Mouse (Mus musculus): ENCODE results near the gene Vmn1r55. TPM values are rescaled to one million over a fixed set of nuclear protein-coding genes. Genes with fewer than 3 reads are reported as not detected.
"Not testable (repeated sequence)": the region's sequence is repeated elsewhere in the genome, so short reads cannot be mapped to it uniquely, and the experiment has no call there.

Vmn1r55 gene
- under 1 TPM in 2 of 4 experiments, not detected in 2; 0.02 to 0.04 TPM for total RNA-seq (2022)

DNA sequence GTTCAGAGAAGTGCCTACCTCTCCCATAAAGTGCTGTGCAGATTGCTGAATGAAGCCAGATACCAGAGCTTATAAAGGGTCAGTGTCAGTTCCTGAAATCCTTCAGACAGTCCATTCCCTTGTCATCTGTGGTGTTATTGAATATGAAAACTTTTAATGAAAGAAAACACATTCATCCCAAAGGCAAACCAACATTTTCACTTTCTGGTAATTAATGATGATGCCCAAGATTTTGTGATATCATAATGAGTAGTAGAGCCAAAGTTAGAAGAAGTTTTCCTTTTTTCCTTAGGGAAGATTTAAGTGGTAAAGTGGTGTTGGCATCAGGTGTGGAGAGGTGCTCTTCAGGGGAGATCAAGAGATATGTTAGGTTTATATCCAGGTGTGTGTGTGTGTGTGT is at the start of gene Vmn1r55:
Vmn1r55 (minus strand) TSS at position 101 of the 400 bp plus-strand sequence.
- DNase-seq (ENCODE audit: low spot score in 2 of 2) = not testable (repeated sequence)

DNA sequence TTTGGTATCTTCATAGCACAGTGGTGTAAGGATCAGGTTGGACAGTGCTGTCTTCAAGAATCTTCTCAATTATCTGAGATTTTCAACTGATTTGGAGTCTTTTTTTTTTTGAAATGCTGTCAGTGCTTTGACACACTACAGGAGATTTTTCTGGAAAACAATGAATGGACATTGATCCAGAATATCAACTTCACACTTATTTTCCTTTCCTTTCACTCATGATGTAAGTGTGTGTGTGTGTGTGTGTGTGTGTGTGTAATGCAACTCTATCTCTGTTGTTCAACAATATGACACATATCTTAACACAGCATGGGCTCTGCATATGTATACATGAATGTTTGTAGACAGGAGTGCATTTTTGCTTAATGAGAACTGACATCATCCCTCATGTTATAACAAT is 47.2 kb upstream of the Vmn1r55 start, which contains the start of gene Vmn1r56:
Vmn1r56 (minus strand) TSS at position 101 of the 400 bp plus-strand sequence.
- DNase-seq (ENCODE audit: low spot score in 2 of 2) = not testable (repeated sequence)

DNA sequence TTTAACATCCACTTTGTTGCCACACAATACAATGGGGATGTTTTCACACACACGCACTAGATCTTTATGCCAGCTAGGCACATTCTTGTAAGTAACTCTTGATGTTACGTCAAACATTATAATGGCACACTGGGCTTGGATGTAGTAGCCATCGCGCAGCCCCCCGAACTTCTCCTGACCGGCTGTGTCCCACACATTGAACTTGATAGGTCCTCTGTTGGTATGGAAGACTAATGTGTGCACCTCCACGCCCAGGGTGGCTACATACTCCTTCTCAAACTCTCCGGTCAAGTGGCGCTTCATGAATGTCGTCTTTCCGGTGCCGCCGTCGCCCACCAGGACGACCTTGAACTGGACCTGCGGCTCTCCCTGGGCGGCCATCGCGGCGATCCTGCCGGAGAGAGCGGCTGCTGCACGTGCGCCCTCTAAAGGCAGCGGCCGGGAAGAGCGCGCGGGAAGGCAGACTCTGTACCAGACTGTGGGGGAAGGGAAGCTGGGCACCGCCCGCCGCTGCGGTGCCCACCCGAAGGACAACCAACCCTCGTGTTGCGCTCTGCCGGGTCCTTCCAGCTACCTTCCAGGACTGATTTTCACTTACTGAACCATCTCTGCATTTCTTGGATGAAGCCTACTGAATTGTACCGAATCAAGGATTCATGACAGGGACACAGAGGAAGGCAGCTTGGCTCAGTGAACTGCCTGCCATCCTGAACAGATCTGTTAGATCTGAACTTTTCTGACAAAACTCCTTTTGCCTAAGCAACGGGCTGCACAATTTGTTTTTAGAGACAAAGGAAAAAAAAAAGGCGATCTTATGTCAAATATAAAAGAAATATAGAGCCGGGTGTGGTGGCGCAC is 23.7 kb downstream of the Vmn1r55 start, which contains the start of gene Rasl2-9:
Rasl2-9 (minus strand) TSS at position 402 of the 858 bp plus-strand sequence.
- DNase-seq (ENCODE audit: low spot score in 2 of 2) = peak; percentile 50 to 61

DNA sequence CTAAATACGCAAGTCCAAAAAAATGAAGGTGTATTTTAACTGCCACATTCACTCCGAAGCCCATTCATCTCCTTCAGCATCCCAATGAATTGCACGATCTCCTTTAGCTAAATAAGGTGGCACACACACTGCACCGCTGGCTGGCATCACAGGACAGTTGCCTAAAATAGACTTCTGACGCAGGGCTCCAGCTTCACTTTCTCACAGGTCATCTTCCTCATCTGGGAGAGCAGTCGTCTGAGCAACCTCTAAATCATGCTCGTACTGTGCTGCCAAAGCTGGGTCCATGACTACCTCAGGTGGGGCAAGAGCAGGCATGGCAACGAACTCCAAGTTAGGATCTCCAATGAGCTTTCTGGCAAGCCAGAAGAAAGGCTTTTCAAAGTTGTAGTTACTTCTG is 24.4 kb downstream of the Vmn1r55 start:
- DNase-seq (ENCODE audit: low spot score in 2 of 2) = no peak

DNA sequence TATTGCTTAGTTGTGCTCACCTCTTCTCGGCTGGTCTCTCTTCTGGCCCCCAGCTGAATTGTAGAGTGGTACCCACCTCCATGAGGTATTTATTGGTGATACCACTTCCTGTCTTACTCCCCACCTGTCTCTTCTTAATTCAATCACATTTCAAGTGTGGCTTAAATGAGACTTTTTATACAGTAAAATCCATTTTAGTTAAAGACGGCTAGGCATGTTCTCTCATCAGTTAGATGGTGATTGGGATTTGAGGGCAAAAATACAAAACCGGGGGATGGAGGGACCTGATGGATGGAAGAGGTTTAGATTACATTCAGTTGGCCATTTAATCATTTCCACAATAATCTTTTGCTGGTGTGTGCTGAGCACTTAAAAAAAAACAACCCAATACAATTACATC is 32.6 kb downstream of the Vmn1r55 start, which contains the start of gene Rfpl4:
Rfpl4 (minus strand) TSS at position 101 of the 400 bp plus-strand sequence.
- no peak for DNase-seq (ENCODE audit: low spot score in 2 of 2)

DNA sequence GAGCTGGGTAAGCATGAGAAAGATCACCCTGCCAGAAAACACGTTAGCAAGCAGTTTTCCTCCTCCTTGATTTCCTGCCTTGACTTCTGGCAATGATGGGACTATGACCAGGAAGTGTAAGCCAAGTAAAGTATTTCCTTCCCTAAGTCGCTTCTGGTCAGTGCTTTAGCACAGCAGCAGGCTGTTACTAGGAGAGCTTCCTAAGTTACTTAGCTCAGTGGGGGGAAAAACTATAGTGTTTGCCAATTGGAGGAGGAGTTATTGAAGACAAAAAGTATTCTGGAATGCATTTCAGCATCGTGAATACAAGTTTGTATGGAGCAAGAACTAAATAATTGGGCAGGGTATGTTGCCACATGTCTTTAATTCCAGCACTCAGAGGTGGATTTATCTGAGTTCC is 36.8 kb downstream of the Vmn1r55 start:
- no peak for DNase-seq (ENCODE audit: low spot score in 2 of 2)

DNA sequence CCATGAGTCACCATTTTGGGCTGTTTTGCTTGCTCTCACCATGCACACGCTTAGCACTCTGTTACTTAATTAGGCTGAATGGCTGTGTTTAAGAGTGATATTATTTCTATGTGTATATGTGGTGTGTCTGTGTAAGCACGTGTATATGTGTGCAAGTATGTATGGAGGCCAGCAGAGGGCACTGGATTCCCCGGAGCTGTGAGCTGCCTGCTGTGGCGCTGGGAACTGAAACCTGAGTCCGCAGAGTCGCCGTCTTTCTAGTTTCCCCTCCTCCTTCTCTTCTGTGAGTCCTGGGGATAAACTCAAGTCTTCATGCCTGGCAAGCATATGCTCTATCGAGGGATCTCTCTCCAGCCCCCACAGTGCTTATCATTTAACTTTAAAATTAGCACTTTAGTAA is 40.2 kb downstream of the Vmn1r55 start:
- DNase-seq (ENCODE audit: low spot score in 2 of 2) = no peak

DNA sequence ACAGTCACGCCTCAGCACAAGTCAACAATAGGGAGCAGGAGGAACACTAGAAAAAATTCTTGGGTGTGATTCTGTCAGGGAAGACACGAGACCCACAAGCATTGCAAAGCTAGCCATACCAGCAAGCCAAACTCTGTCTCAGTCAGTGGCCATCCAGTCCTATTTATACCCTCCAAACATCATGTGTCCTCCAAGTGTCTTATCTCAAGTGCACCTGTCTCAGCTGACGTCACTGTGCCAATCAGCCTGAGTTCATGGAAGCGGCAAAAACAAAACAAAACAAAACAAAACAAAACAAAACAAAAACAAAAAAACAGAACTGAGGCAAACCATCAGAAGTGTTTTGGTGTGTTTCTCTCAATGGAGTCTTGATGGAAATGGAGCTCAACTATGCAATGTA is 41.2 kb downstream of the Vmn1r55 start:
- DNase-seq (ENCODE audit: low spot score in 2 of 2) = no peak

DNA sequence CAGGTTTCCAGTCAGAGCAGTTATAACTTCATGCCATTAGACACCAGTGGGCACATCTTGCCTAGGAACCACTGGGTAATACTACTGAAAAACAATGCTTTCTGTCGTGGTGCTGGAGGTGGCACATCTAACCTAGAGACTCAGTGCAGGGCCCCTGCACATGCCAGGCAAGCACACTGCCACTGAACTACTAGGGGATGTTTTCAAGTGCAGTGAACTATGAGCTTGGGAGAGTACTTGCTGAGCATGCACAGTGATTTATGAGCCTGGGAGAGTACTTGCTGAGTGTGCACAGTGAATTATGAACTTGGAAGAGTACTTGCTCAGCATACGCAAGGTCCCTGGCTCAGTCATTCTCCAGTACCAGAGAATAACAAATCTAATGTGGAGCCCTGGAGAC is 46.9 kb downstream of the Vmn1r55 start:
- DNase-seq (ENCODE audit: low spot score in 2 of 2) = no peak

DNA sequence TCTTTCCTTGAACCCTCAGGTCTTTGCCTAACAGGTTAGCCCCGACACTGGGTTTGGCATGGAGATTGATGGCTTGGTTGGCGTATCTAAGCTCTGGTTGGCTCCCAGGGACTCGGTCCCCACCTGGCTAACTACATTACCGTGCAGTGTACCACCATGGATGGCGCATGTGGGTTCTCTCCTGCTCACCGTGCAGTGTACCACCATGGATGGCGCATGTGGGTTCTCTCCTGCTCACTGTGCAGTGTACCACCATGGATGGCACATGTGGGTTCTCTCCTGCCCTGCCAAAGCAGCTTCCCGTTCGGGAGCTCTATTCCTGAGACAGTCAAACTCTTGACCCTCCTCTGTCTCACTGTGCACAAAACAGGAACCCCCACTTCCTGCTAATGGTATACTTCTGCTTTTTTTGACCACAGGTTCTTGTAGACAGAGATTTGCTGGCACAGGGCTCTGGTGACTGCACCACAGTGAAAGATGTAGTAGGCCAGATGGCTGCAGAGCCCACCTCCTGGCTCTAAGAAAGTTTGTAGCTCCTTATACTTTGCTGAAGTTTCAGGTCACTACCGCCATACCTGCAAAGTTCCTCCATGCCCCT is 48.3 kb downstream of the Vmn1r55 start:
- DNase-seq (ENCODE audit: low spot score in 2 of 2) = no peak

DNA sequence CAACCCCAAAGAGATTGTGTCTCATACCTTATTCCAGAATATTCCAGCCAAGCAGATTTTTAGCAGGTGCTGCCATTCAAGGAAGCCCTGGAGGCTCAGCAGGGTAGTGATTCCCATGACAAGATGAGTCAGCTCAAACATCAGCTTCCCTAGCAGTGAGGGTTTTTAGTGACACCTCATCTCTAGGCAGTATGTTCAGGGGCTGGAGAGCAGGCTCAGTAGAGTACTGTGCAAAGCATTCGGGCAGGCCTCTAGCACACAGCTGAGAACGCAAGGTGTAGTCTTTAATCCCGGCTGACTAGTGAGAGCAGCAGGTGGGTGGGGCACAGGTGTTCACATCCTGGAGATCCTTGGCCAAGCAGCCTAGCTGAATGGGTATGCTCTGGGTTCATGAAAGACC is 49.7 kb downstream of the Vmn1r55 start:
- DNase-seq (ENCODE audit: low spot score in 2 of 2) = no peak

DNA sequence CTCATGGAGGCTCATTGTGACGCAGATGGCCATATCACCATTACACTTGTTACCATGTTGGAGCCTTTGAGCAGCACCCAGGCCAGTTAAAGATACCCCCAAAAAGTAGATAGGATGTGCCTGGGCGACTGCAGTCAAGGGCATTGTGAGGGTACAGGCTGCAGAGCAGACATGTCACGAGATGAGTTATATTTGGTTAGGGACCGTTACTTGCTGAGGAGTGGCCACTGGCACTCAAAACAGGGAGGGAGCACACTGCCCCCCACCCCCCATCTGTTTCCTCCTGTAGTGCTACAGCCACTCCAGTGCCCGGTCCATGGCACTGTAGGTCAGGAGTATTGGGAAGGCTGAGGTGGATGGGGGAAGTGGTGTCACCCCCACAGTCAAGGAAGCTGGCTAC is 50.7 kb downstream of the Vmn1r55 start:
- DNase-seq (ENCODE audit: low spot score in 2 of 2) = no peak

DNA sequence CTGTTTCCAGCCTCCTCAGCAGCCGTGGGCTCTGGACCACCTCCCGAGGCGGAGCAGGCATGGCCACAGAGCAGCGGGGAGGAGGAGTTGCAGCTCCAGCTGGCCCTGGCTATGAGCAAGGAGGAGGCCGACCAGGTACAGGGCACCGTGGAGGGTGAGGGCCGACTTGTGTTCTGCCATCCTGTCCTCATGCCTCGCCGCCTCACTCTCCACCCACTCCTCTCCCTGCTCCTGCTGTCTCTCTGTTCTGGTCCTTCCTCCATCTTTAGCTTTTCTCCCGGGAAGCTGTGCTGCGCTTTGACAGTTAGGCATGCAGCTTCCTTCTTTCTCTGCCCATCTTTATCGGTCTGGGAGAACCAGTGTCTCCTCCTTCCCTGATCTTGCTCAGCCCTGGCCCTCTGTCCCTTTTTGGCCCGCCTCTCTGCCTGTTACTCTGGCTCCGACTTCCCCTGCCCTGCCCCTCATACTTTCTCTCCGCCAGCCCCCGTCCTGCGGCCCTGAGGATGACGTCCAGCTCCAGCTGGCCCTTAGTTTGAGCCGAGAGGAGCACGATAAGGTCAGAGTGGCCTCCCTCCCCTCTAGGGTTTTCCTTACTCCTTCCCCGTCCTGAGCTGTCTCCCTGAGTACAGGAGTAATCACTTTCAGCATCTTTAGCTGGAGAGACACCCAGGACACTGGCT is 56.5 kb downstream of the Vmn1r55 start:
- no peak for DNase-seq (ENCODE audit: low spot score in 2 of 2)

DNA sequence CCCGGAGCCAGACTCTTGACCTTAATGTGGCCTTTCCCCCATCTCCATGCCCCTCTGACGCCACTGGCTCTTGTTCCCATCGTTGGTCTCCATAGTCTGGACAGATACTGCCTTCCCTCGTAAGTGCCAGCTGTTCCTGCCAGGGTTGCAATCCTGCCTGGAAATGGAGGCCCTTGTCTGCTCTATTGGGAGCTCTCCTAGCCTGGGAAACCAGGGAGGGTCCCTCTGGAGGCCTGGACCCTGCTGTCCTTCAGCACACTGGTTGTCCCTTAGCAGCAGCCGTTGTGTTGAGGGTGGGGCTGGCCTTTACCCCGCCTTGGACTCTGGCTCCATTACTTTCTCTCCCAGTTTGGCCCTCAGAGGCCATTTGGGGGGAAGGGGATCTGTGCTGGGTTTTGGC is 57.1 kb downstream of the Vmn1r55 start:
- no peak for DNase-seq (ENCODE audit: low spot score in 2 of 2)

DNA sequence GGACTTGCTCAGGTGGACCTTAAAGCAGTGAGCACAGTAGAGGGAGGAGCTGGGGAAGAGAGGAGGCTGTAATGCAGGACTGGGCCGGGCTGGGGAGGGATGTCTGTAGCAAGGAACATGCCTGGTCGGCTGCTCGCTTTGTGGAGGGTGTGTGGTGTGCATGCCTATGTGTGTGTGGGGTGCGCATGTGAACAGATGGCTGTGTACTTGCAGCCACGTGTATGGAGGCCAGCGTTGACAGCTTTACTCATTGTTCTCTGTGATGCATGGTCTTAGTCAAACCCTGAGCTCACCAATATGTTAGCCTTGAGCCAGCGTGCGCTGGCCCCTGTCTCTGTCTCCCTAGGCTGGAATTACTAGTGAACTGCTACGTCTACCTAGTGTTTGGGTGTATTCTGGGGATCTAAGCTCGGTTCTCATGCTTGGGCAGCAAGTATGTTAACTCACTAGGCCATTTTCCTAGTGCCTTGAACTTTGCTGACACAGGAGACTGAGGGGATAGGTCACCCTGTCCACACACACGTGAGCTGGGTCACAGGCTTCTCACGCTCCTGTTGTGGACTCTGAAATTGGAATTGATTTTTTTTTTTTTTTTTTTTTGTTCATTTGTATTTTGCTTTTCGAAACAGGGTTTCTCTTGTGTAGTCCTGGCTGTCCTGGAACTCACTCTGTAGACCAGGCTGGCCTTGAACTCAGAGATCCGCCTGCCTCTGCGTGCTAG is 58.3 kb downstream of the Vmn1r55 start:
- DNase-seq (ENCODE audit: low spot score in 2 of 2) = peak; percentile 64 to 68

DNA sequence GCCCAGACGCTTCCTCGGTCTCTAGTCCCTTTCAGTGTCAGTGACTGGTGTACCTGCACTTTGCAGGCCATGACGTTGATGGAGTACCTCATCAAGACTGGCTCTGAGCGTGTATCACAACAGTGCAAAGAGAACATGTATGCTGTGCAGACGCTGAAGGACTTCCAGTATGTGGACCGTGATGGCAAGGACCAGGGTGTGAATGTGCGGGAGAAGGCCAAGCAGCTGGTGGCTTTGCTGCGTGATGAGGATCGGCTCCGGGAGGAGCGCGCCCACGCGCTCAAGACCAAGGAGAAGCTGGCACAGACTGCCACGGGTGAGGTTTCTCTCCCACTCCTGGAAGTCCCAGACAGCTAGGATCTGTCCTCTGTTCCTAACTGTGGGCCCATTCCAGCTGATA is 59.6 kb downstream of the Vmn1r55 start:
- DNase-seq (ENCODE audit: low spot score in 2 of 2) = no peak

DNA sequence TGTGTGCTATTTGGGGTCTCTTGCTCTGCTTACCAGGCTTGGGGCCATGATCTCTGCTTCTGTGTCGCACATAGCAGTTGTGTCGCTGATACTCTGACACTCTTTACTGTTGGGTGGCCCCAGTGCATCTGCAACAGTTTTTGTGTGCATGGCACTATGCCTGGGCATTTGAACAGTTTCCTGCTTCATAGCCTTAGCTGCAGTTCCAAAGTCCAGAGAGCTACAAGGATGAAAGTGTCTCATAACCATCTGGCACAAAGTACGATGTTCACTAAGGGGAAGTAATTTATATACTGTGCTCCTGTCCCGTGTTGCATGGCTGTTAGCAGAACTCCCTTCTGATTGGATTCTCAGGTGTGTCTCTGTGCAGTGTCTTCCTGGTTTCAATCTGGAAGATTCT is 61.6 kb downstream of the Vmn1r55 start:
- DNase-seq (ENCODE audit: low spot score in 2 of 2) = no peak

DNA sequence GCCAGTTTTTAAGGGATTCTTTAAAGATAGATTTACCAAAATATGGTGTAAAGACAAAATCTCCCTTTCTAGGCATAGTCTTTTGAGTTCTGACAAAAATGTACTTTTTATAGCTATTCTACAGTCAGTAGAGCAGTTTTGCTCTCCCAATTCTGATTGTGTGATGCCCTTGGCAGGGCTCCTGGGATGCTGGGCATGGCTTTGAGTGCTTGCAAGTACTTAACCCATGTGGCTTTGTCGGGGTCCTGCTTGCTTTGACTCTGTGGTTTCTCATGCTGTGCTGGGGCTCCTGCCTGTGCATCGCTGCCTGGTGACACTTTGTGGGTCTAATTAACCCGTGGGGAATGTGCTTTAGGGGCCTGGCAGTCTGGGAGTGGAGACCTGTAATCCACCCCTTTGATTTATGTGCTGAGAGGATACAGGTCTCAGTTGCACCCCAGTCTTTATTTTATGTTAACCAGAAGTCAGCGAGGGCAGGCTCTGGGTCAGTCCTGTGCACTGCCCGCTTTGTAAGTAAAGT is 62.5 kb downstream of the Vmn1r55 start:
- DNase-seq (ENCODE audit: low spot score in 2 of 2) = no peak

DNA sequence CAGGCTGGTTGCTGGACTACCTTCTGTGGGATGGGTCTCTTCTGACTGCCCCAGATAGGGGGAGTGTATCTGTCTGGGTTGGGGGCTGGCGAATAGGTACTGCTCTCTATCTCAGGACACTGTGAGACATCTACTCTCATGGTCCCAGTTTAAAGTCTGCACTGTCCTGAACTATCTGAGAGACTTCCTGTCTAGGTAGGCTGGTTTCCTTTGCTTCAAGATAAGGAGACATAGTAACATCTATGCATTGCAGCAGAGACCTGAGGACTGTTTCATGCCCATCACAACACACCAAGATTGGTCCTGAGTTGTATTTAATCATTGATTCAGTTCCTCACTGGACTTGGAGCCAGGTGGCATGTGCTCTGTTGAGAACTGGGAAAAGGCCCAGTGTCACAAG is 64.0 kb downstream of the Vmn1r55 start:
- DNase-seq (ENCODE audit: low spot score in 2 of 2) = no peak

DNA sequence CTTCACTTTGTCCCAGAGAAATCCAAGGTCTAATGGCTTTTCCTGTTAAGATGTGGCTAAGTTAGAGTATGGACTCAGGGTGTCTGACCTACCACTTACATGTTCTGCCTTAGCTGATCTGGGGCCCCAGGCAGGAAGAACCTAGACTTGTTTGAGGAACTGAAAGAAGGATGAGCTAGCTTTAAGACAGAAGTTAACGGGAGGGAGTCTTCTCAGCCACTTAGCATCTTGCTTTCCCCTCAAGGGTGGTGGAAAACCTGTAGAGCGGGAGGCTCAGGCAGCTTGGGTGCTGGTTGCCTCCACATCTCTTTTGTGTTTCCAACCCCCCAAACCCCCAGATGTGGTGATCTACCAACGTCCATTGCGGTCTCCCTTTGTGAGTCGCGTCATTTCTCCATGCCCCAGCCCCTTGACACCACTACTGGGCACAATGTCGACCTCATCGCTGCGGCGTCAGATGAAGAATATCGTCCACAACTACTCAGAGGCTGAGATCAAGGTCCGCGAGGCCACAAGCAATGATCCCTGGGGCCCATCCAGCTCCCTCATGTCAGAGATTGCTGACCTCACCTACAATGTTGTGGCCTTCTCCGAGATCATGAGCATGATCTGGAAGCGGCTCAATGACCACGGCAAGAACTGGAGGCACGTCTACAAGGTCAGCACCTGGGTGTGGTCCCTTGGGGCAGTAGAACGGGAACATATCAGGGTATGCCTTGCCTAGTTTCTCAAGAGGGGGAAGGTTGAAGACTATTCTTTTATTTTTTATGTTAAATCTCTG is 66.0 kb downstream of the Vmn1r55 start:
- no peak for DNase-seq (ENCODE audit: low spot score in 2 of 2)

Measured in layer of hippocampus, adult 8-10 months (tissue).